Mouse (Mus musculus) stomach, postnatal 0 days (tissue): ENCODE data around the gene Hes5. TPM values are rescaled to one million over a fixed set of nuclear protein-coding genes. Genes with fewer than 3 reads are reported as not detected.

Experiments used
- ATAC-seq: fragments of 200-750 bp; cut with Nextera tagmentation; 2 replicates; pipeline ENCODE4 v1.8.0; 2017; ENCODE audit not compliant: low FRiP score, low TSS enrichment
- DNase-seq: peaks from one replicate; pipeline ENCODE4 v3.0.0-alpha.2; 2016; ENCODE audit warnings: low spot score
- H3K27ac ChIP-seq: fragments of 300-500 bp; sonication (generic); replicated peaks from 2 replicates; pipeline ENCODE4 v1.5.1; 2014; ENCODE audit warnings: mild to moderate bottlenecking, control low read depth
- H3K27me3 ChIP-seq: fragments of 300-500 bp; sonication (generic); 2 replicates; pipeline ENCODE4 v1.6.1; 2014; ENCODE audit warnings: low read length; ENCODE audit not compliant: control insufficient read depth, insufficient read depth
- H3K36me3 ChIP-seq: fragments of 300-500 bp; sonication (generic); 2 replicates; pipeline ENCODE4 v1.6.1; 2014; ENCODE audit warnings: low read length, mixed read lengths; ENCODE audit not compliant: control insufficient read depth, insufficient read depth
- H3K4me1 ChIP-seq: fragments of 300-500 bp; sonication (generic); replicated peaks from 2 replicates; pipeline ENCODE4 v1.6.1; 2014; ENCODE audit warnings: antibody characterized with exemption; ENCODE audit not compliant: control insufficient read depth, insufficient read depth
- H3K4me2 ChIP-seq: fragments of 300-500 bp; sonication (generic); replicated peaks from 2 replicates; pipeline ENCODE4 v1.6.1; 2014; ENCODE audit warnings: low read depth, mild to moderate bottlenecking, control low read depth, moderate library complexity
- H3K4me3 ChIP-seq: fragments of 300-500 bp; sonication (generic); 2 replicates; pipeline ENCODE4 v1.5.1; 2014; ENCODE audit warnings: low read depth, low read length, control low read depth
- H3K9ac ChIP-seq: fragments of 300-500 bp; sonication (generic); 2 replicates; pipeline ENCODE4 v1.6.1; 2014; ENCODE audit warnings: mild to moderate bottlenecking, low read length, control low read depth, mixed read lengths
- H3K9me3 ChIP-seq: fragments of 300-500 bp; sonication (generic); 2 replicates; pipeline ENCODE4 v1.6.1; 2016; ENCODE audit warnings: low read length; ENCODE audit not compliant: control insufficient read depth
- CTCF ChIP-seq: IDR thresholded peaks from 2 replicates; pipeline ENCODE4 v1.5.1; 2016; ENCODE audit warnings: antibody characterized with exemption, low read depth, mild to moderate bottlenecking, moderate library complexity
- EP300 ChIP-seq: optimal IDR thresholded peaks from 2 replicates; pipeline ENCODE3; 2016; ENCODE audit warnings: antibody characterized with exemption
- WGBS: fragments of 180-500 bp; shearing (Covaris S2); extraction: QIAGEN DNeasy Blood & Tissue Kit; methylation state at CpG from one replicate; pipeline ENCODE4 v1.1.7; 2014; 5-methylcytosine and 5-hydroxymethylcytosine counted together
- polyA plus RNA-seq: library from polyadenylated mRNA; unstranded; fragments of >200 nt; fragmentation: Nextera tagmentation; extraction: Ambion mirVana; gene quantifications from 2 replicates; pipeline ENCODE4 v1.2.1, GENCODE M21; 2015

Hes5 gene
- polyA plus RNA-seq, 1 experiment from 2014 or later, result 0.24 TPM

DNA sequence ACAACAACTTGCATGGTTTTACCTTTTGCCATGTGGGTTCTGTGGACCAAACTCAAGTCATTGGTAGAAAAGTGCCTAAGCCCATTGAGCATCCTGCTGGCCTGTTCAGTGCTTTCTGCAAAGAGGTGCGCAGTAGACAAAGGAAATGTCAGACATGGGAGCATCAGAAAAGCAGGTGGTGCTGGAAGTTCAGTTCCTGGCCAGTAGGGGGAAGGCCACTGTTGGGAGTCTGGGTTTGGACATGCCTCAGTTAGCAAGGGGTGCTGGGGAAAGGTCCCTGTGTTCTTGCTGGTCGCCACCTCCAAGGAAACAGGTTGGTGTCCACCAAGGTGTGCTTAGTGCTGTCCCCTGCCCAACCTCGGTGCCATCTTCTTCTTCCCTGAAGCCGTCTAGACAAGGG, 19.4 kb downstream of the Hes5 start:
- WGBS, result 83% methylated on average over 4 of the region's 4 CpGs
- Histone ChIP-seq H3K27ac (no peak overlapping the region), H3K4me1 (no peaks in the 10 kb centered on the region), H3K9ac (no peak overlapping the region), H3K4me2 (no peak overlapping the region), H3K4me3 (no peak overlapping the region), H3K27me3 (no peaks in the 10 kb centered on the region), H3K36me3 (peaks cover 37% of the 10 kb centered on the region), H3K9me3 (no peaks in the 10 kb centered on the region)
- TF ChIP-seq EP300, result no peak
- peak; percentile 69 for TF ChIP-seq CTCF
- no peak for ATAC-seq
- no peak for DNase-seq

GRCm38 (mm10) chr4:154981076-154981475, 20.4 kb downstream of the Hes5 start:
- DNase-seq, result no peak
- H3K9me3 ChIP-seq, result no peaks in the 10 kb centered on the region
- peaks cover 35% of the 10 kb centered on the region for H3K36me3 ChIP-seq
- no peak for ATAC-seq
- H3K9ac ChIP-seq, result no peak overlapping the region
- H3K27me3 ChIP-seq, result no peaks in the 10 kb centered on the region
- 78% methylated on average over 6 of the region's 6 CpGs for WGBS
- H3K27ac ChIP-seq, result no peak overlapping the region
- H3K4me3 ChIP-seq, result no peak overlapping the region
- H3K4me1 ChIP-seq, result no peaks in the 10 kb centered on the region
- TF ChIP-seq CTCF (no peak), EP300 (no peak)
- no peak overlapping the region for H3K4me2 ChIP-seq

DNA sequence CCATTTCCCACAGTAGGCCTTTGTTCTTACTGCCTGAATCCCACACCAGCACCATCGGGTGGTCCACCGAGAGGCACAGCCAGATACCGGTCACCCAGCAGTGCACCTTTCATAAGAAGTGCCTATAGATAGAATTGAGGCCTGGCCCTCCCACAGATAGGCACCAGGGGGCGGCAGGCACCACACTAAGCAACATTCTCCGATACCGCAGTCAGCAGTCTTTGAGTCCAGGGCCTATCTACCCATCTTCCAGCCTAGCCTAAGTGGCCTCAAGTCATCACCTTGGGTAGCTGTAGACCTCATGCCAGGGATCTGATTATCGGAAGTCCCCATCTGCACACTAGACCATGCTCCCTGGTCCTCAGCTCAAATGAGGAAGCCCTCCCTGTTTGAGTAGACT, 20.8 kb downstream of the Hes5 start:
- Histone ChIP-seq H3K27ac (no peak overlapping the region), H3K4me2 (no peak overlapping the region), H3K4me3 (no peak overlapping the region), H3K9ac (no peak overlapping the region), H3K9me3 (no peaks in the 10 kb centered on the region), H3K27me3 (no peaks in the 10 kb centered on the region), H3K36me3 (peaks cover 31% of the 10 kb centered on the region), H3K4me1 (no peaks in the 10 kb centered on the region)
- DNase-seq (peak; percentile 73), ATAC-seq (peak; percentile 58)
- WGBS, result 45% methylated on average over 7 of the region's 7 CpGs
- TF ChIP-seq CTCF (peak; percentile 87), EP300 (no peak)

GRCm38 (mm10) chr4:154982247-154983120, 21.8 kb downstream of the Hes5 start:
- DNase-seq (peak; percentile 44), ATAC-seq (peak; percentile 17)
- Histone ChIP-seq H3K9me3 (no peaks in the 10 kb centered on the region), H3K36me3 (peaks cover 27% of the 10 kb centered on the region), H3K27ac (0 out of 2 replicates have a peak overlapping the region, but pooled peaks have one; percentile 35), H3K9ac (no peak overlapping the region), H3K4me2 (no peak overlapping the region), H3K27me3 (no peaks in the 10 kb centered on the region), H3K4me3 (no peak overlapping the region), H3K4me1 (no peaks in the 10 kb centered on the region)
- TF ChIP-seq EP300 (no peak), CTCF (no peak)
- 68% methylated on average over 18 of the region's 19 CpGs for WGBS

DNA sequence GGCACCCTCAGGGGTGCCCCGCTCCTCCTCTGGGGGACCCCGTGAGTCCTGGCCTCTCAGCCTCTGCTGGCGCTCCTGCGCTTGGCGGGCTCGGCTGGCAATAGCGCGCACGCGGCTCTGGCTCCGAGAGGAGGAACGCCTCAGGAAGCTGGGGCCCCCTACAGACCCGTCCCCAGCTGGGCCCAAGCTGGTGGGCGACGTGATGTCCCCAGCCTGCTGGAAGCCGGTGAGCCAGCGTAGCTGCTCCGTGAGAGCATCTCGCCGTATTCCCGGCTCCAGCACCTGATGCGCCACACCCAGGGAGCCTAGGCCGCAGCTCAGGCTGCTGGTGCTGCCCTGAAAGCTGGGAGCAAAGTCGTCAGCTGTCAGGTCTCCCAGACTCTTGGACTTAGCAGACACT, 23.0 kb downstream of the Hes5 start:
- Histone ChIP-seq H3K36me3 (peaks cover 15% of the 10 kb centered on the region), H3K4me3 (no peak overlapping the region), H3K4me2 (no peak overlapping the region), H3K27me3 (no peaks in the 10 kb centered on the region), H3K9me3 (no peaks in the 10 kb centered on the region), H3K4me1 (no peaks in the 10 kb centered on the region), H3K27ac (no peak overlapping the region), H3K9ac (no peak overlapping the region; the same call in 1 of the 2 replicates)
- no peak for TF ChIP-seq EP300
- TF ChIP-seq CTCF, result no peak
- WGBS, result 39% methylated on average over 24 of the region's 24 CpGs
- DNase-seq, result peak; percentile 22
- no peak for ATAC-seq

DNA sequence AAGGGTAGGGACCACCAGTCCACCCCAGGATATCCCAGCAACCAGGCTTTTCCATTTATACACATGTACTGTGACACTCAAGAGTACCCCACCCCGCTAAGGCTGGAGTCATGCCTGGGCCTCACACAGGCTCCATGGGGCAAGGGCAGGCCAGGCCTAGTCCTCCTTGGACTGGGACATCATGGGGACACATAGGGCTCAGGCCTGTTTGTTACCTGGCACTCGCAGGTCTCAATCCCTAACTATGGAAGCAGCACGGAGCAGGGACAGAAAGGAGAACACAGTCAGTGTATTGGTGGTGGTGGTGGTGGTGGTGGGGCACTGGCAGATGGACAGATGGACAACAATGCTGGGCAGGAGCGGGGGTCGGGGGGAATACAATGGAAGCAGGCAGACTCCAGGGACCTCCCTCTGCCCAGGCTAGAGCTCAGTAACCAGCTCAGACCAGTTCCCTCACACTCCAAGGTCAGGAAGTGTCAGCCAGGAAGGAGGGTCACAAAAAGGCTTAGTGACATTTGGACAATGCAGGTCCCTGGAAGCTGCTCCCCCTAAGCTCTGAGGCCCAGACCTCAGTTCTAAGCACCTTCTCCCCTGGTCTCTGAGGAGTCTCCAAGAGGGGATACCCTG, 24.5 kb downstream of the Hes5 start:
- no peak overlapping the region for H3K27ac ChIP-seq
- 93% methylated on average over 3 of the region's 5 CpGs for WGBS
- peak overlapping the region; percentile 23; the same call in 1 of the 2 replicates for H3K4me2 ChIP-seq
- ATAC-seq (no peak), DNase-seq (no peak)
- no peak overlapping the region for H3K9ac ChIP-seq
- TF ChIP-seq EP300, result no peak
- TF ChIP-seq CTCF, result no peak
- no peaks in the 10 kb centered on the region for H3K9me3 ChIP-seq
- H3K27me3 ChIP-seq, result no peaks in the 10 kb centered on the region
- peaks cover 5% of the 10 kb centered on the region; the same call in 1 of the 2 replicates for H3K36me3 ChIP-seq
- no peak overlapping the region for H3K4me3 ChIP-seq
- no peaks in the 10 kb centered on the region for H3K4me1 ChIP-seq
